Mouse (Mus musculus) MEL (cell line): ENCODE measurements around the gene Fbxo3. TPM values are rescaled to one million over a fixed set of nuclear protein-coding genes. Genes with fewer than 3 reads are reported as not detected.

Experiments
- DNase-seq: peaks from one replicate; pipeline ENCODE4 v3.0.0; 2011; ENCODE audit warnings: low read depth, low spot score
- H3K27ac ChIP-seq: 2 replicates; pipeline ENCODE4 v1.5.1; 2012; ENCODE audit warnings: low read depth, mild to moderate bottlenecking, control low read depth, low read length, moderate library complexity; ENCODE audit not compliant: control insufficient read depth
- H3K27me3 ChIP-seq, 2 experiments: fragments of 150-350 bp in 1 of 2; sonication (generic) in 1 of 2; 2 replicates each; pipeline ENCODE4 v1.6.1; 2012; ENCODE audit warnings: low read length in 2 of 2, mild to moderate bottlenecking in 2 of 2, improper control_type of control experiment in 1 of 2, moderate library complexity in 1 of 2; ENCODE audit not compliant: insufficient read depth in 2 of 2, control insufficient read depth in 1 of 2
- H3K36me3 ChIP-seq, 2 experiments: 2 replicates each; pipeline ENCODE4 v1.6.1; 2012 to 2014; ENCODE audit warnings: low read length in 2 of 2, improper control_type of control experiment in 1 of 2, inconsistent platforms in 1 of 2, mild to moderate bottlenecking in 1 of 2; ENCODE audit not compliant: insufficient read depth in 2 of 2, control insufficient read depth in 1 of 2
- H3K4me1 ChIP-seq, 2 experiments: fragments of 150-350 bp in 1 of 2; sonication (generic) in 1 of 2; 2 replicates each; pipeline ENCODE4 v1.6.1; 2012; ENCODE audit warnings: low read length in 2 of 2, improper control_type of control experiment in 1 of 2, mild to moderate bottlenecking in 1 of 2; ENCODE audit not compliant: insufficient read depth in 2 of 2, control insufficient read depth in 1 of 2
- H3K4me3 ChIP-seq, 2 experiments: fragments of 150-350 bp in 1 of 2; sonication (generic) in 1 of 2; 2 replicates each; pipeline ENCODE4 v1.5.1; 2012; ENCODE audit warnings: low read depth in 2 of 2, low read length in 2 of 2, mild to moderate bottlenecking in 2 of 2, moderate library complexity in 2 of 2, control low read depth in 1 of 2, improper control_type of control experiment in 1 of 2; ENCODE audit not compliant: control insufficient read depth in 1 of 2, insufficient read depth in 1 of 2
- H3K79me2 ChIP-seq: 2 replicates; pipeline ENCODE4 v1.6.1; 2012; ENCODE audit warnings: mild to moderate bottlenecking, low read length, moderate library complexity; ENCODE audit not compliant: control insufficient read depth, poor library complexity, insufficient read depth
- H3K9ac ChIP-seq: 2 replicates; pipeline ENCODE4 v1.6.1; 2012; ENCODE audit warnings: low read depth, mild to moderate bottlenecking, control low read depth, low read length, moderate library complexity; ENCODE audit not compliant: control insufficient read depth, poor library complexity, severe bottlenecking
- H3K9me3 ChIP-seq: fragments of 150-350 bp; sonication (generic); replicated peaks from 2 replicates; pipeline ENCODE4 v1.6.1; 2012; ENCODE audit warnings: mild to moderate bottlenecking, low read length, improper control_type of control experiment, moderate library complexity; ENCODE audit not compliant: insufficient read depth
- BHLHE40 ChIP-seq: IDR thresholded peaks from 2 replicates; pipeline ENCODE4 v1.6.1; 2012; ENCODE audit warnings: low read depth, mild to moderate bottlenecking, inconsistent platforms, low read length, improper control_type of control experiment, borderline replicate concordance
- CHD1 ChIP-seq: IDR thresholded peaks from 2 replicates; pipeline ENCODE4 v1.6.1; 2012; ENCODE audit warnings: low read depth, mild to moderate bottlenecking, inconsistent platforms, low read length, improper control_type of control experiment
- CHD2 ChIP-seq: IDR thresholded peaks from 2 replicates; pipeline ENCODE4 v1.6.1; 2011; ENCODE audit warnings: low read length, improper control_type of control experiment
- CTCF ChIP-seq, 3 experiments: IDR thresholded peaks in 2 of 3; conservative IDR thresholded peaks in 1 of 3; 2 replicates each; pipeline ENCODE4 v1.5.1; 2011 to 2012; ENCODE audit warnings: low read length in 3 of 3, low read depth in 2 of 3, mild to moderate bottlenecking in 2 of 3, improper control_type of control experiment in 1 of 3, inconsistent platforms in 1 of 3, mixed read lengths in 1 of 3, moderate library complexity in 1 of 3; ENCODE audit not compliant: control insufficient read depth in 1 of 3, insufficient read depth in 1 of 3, poor library complexity in 1 of 3, severe bottlenecking in 1 of 3
- ETS1 ChIP-seq: IDR thresholded peaks from 2 replicates; pipeline ENCODE4 v1.6.1; 2012; ENCODE audit warnings: low read depth, mild to moderate bottlenecking, inconsistent platforms, low read length, improper control_type of control experiment, moderate library complexity
- HCFC1 ChIP-seq: IDR thresholded peaks from 2 replicates; pipeline ENCODE4 v1.6.1; 2012; ENCODE audit warnings: low read depth, mild to moderate bottlenecking, inconsistent platforms, low read length, improper control_type of control experiment, moderate library complexity
- KAT2A ChIP-seq: conservative IDR thresholded peaks from 2 replicates; pipeline ENCODE4 v1.6.1; 2012; ENCODE audit warnings: low read depth, low read length, improper control_type of control experiment, inconsistent platforms
- MAFK ChIP-seq: IDR thresholded peaks from 2 replicates; pipeline ENCODE4 v1.6.1; 2011; ENCODE audit warnings: low read depth, mild to moderate bottlenecking, low read length, improper control_type of control experiment, borderline replicate concordance
- MAX ChIP-seq: IDR thresholded peaks from 2 replicates; pipeline ENCODE4 v1.6.1; 2011; ENCODE audit warnings: low read length, improper control_type of control experiment
- MEF2A ChIP-seq: IDR thresholded peaks from 2 replicates; pipeline ENCODE4 v1.6.1; 2014; ENCODE audit warnings: low read depth, mild to moderate bottlenecking, inconsistent platforms, low read length, improper control_type of control experiment; ENCODE audit not compliant: poor library complexity, insufficient replicate concordance, severe bottlenecking; ENCODE audit errors: extremely low read depth
- MXI1 ChIP-seq: IDR thresholded peaks from 2 replicates; pipeline ENCODE4 v1.6.1; 2011; ENCODE audit warnings: mild to moderate bottlenecking, low read depth, low read length, improper control_type of control experiment
- MYC ChIP-seq: IDR thresholded peaks from 2 replicates; pipeline ENCODE4 v1.6.1; 2011; ENCODE audit warnings: low read depth, mild to moderate bottlenecking, low read length, improper control_type of control experiment, moderate library complexity
- NELFE ChIP-seq: IDR thresholded peaks from 2 replicates; pipeline ENCODE4 v1.6.1; 2011; ENCODE audit warnings: low read depth, low read length, improper control_type of control experiment
- NRF1 ChIP-seq: IDR thresholded peaks from 2 replicates; pipeline ENCODE4 v1.6.1; 2014; ENCODE audit warnings: low read depth, mild to moderate bottlenecking, inconsistent platforms, low read length, improper control_type of control experiment, moderate library complexity; ENCODE audit not compliant: poor library complexity, insufficient read depth, severe bottlenecking
- POLR2A ChIP-seq, 2 experiments: IDR thresholded peaks; 2 replicates each; pipeline ENCODE4 v1.6.1; 2011 to 2012; ENCODE audit warnings: low read length in 2 of 2, mild to moderate bottlenecking in 2 of 2, control low read depth in 1 of 2, improper control_type of control experiment in 1 of 2, low read depth in 1 of 2, moderate library complexity in 1 of 2; ENCODE audit not compliant: control insufficient read depth in 1 of 2, insufficient read depth in 1 of 2, poor library complexity in 1 of 2
- POLR2AphosphoS5 ChIP-seq: IDR thresholded peaks from 2 replicates; pipeline ENCODE4 v1.6.1; 2012; ENCODE audit warnings: low read depth, borderline replicate concordance, mild to moderate bottlenecking, inconsistent platforms, low read length, moderate library complexity, mixed read lengths
- RAD21 ChIP-seq: IDR thresholded peaks from 2 replicates; pipeline ENCODE4 v1.6.1; 2011; ENCODE audit warnings: mild to moderate bottlenecking, low read depth, low read length, improper control_type of control experiment
- RCOR1 ChIP-seq: IDR thresholded peaks from 2 replicates; pipeline ENCODE4 v1.6.1; 2012; ENCODE audit warnings: low read depth, mild to moderate bottlenecking, inconsistent platforms, low read length, improper control_type of control experiment
- SIN3A ChIP-seq: IDR thresholded peaks from 2 replicates; pipeline ENCODE4 v1.6.1; 2012; ENCODE audit warnings: low read length, improper control_type of control experiment, inconsistent platforms
- SMC3 ChIP-seq: IDR thresholded peaks from 2 replicates; pipeline ENCODE4 v1.6.1; 2011; ENCODE audit warnings: low read depth, low read length, improper control_type of control experiment
- TAL1 ChIP-seq: IDR thresholded peaks from 2 replicates; pipeline ENCODE4 v1.6.1; 2012; ENCODE audit warnings: mild to moderate bottlenecking, inconsistent platforms, low read length, moderate library complexity, mixed read lengths
- TBP ChIP-seq: IDR thresholded peaks from 2 replicates; pipeline ENCODE4 v1.8.0; 2011; ENCODE audit warnings: low read depth, low read length, improper control_type of control experiment
- TCF12 ChIP-seq: IDR thresholded peaks from 2 replicates; pipeline ENCODE4 v1.6.1; 2014; ENCODE audit warnings: low read depth, mild to moderate bottlenecking, inconsistent platforms, low read length, improper control_type of control experiment, moderate library complexity
- USF2 ChIP-seq, 2 experiments: IDR thresholded peaks; 2 replicates each; pipeline ENCODE4 v1.6.1; 2011 to 2012; ENCODE audit warnings: improper control_type of control experiment in 2 of 2, low read length in 2 of 2, borderline replicate concordance in 1 of 2, inconsistent platforms in 1 of 2, low read depth in 1 of 2, mild to moderate bottlenecking in 1 of 2; ENCODE audit not compliant: insufficient read depth in 1 of 2
- ZC3H11A ChIP-seq: IDR thresholded peaks from 2 replicates; pipeline ENCODE4 v1.6.1; 2012; ENCODE audit warnings: low read depth, mild to moderate bottlenecking, inconsistent platforms, low read length, improper control_type of control experiment
- ZKSCAN1 ChIP-seq: IDR thresholded peaks from 2 replicates; pipeline ENCODE4 v1.6.1; 2012; ENCODE audit warnings: low read depth, mild to moderate bottlenecking, inconsistent platforms, low read length, improper control_type of control experiment, moderate library complexity
- ZMIZ1 ChIP-seq: IDR thresholded peaks from 2 replicates; pipeline ENCODE4 v1.6.1; 2012; ENCODE audit warnings: low read depth, mild to moderate bottlenecking, inconsistent platforms, low read length, improper control_type of control experiment, moderate library complexity
- polyA plus RNA-seq, 2 experiments: library from polyadenylated mRNA; stranded (reverse) in 1 of 2; unstranded in 1 of 2; fragments of >175 nt in 1 of 2; fragments of >200 nt in 1 of 2; gene quantifications; 2 replicates each; pipeline versions ENCODE4 v1.2.1 to v1.2.4; 2012; ENCODE audit warnings: low replicate concordance in 2 of 2, low read depth in 1 of 2; ENCODE audit not compliant: insufficient read length in 2 of 2, insufficient read depth in 1 of 2, missing spikeins in 1 of 2
- total RNA-seq: library from RNA; depleted of rRNA; stranded (reverse); fragments of 300-350 nt; gene quantifications from 2 replicates; pipeline ENCODE4 v1.2.3, GENCODE M21; 2012

The Fbxo3 gene
- total and polyA plus RNA-seq, 3 experiments = 30.9 to 55.4 (median 41.9) TPM

- Histone ChIP-seq H3K4me3 (no peak overlapping the region), H3K36me3 (peaks cover 2 to 12% of the 10 kb centered on the region in 2 experiments; a peak in 3 of 4 replicates), H3K9ac (no peak overlapping the region), H3K27me3 (no peaks in the 10 kb centered on the region), H3K27ac (no peak overlapping the region), H3K4me1 (no peaks in the 10 kb centered on the region), H3K9me3 (no peaks in the 10 kb centered on the region), H3K79me2 (no peaks in the 10 kb centered on the region)
- no peak for DNase-seq
- TF ChIP-seq MAX (no peak), SIN3A (no peak), NELFE (no peak), BHLHE40 (no peak), ZKSCAN1 (no peak), CHD2 (no peak), SMC3 (no peak), ZMIZ1 (no peak), CHD1 (no peak), CTCF (IDR thresholded peaks at IDR 0.05 in 2 of 3, conservative IDR thresholded peaks at IDR 0.05 in 1 of 3; ENCODE audit: control insufficient read depth in 1 of 3, insufficient read depth in 1 of 3, low read depth in 2 of 3, low read length in 3 of 3, poor library complexity in 1 of 3, severe bottlenecking in 1 of 3) (no peak), POLR2A (IDR thresholded peaks at IDR 0.05; ENCODE audit: control insufficient read depth in 1 of 2, insufficient read depth in 1 of 2, low read depth in 1 of 2, low read length in 2 of 2, poor library complexity in 1 of 2) (no peak), POLR2AphosphoS5 (no peak), TAL1 (no peak), KAT2A (no peak)
These were observed 31.4 kb downstream of the Fbxo3 start for GRCm38 (mm10) chr2:104058954-104059353.

DNA sequence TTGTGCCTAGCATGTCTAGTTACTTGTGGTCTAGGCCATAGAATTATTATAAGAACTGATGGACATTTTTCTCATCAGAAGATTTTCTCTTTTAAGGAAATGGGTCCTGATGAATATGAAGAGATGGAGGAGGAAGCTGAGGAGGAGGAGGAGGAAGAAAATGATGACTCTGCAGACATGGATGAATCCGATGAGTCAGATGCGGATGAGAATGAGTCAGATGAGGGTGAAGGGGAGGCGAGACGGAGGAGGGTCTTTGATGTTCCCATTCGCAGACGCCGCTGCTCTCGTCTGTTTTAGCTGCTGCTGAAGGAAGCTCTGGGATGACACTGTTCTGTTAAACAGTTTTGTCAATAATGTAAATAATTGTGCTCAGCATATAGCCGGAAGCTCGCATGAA is 32.3 kb downstream of the Fbxo3 start:
- no peaks in the 10 kb centered on the region for H3K79me2 ChIP-seq
- TF ChIP-seq MEF2A (no peak), TCF12 (no peak), MAFK (no peak), KAT2A (no peak), MYC (no peak), HCFC1 (no peak), RAD21 (no peak), POLR2A (IDR thresholded peaks at IDR 0.05; ENCODE audit: control insufficient read depth in 1 of 2, insufficient read depth in 1 of 2, low read depth in 1 of 2, low read length in 2 of 2, poor library complexity in 1 of 2) (no peak), ZC3H11A (no peak), CHD2 (no peak), ZKSCAN1 (no peak), NRF1 (no peak), SMC3 (no peak), TBP (no peak), MXI1 (no peak), TAL1 (no peak), RCOR1 (no peak), ETS1 (no peak), USF2 (IDR thresholded peaks at IDR 0.05; ENCODE audit: borderline replicate concordance in 1 of 2, insufficient read depth in 1 of 2, low read depth in 1 of 2, low read length in 2 of 2) (no peak)
- TF ChIP-seq, all 39 proteins: peak for 0
- no peaks in the 10 kb centered on the region for H3K9me3 ChIP-seq
- H3K27ac ChIP-seq = no peak overlapping the region
- no peak overlapping the region for H3K4me3 ChIP-seq
- no peak overlapping the region for H3K9ac ChIP-seq
- no peaks in the 10 kb centered on the region for H3K4me1 ChIP-seq
- H3K27me3 ChIP-seq = no peaks in the 10 kb centered on the region
- H3K36me3 ChIP-seq = peaks cover under 1 to 12% of the 10 kb centered on the region in 2 experiments; a peak in 3 of 4 replicates
- DNase-seq = no peak
